Mouse (Mus musculus): ENCODE data around the gene H2-Ob.

GRCm38 (mm10) chr17:34247047-34247446, 8.3 kb downstream of the H2-Ob start:
- no peak for TF ChIP-seq CTCF (IDR thresholded peaks at IDR 0.05; ENCODE audit: extremely low read depth, insufficient read length, insufficient replicate concordance, low read depth, low read length)
- TF ChIP-seq POLR2A (IDR thresholded peaks at IDR 0.05; ENCODE audit: low read depth, low read length), result no peak
